Mouse (Mus musculus) neural tube, embryonic 15.5 days (tissue): ENCODE results near the gene Tmem82. TPM values are rescaled to one million over a fixed set of nuclear protein-coding genes. Genes with fewer than 3 reads are reported as not detected.

Experiments
- ATAC-seq: fragments of 200-750 bp; cut with Nextera tagmentation; 2 replicates; pipeline ENCODE4 v1.8.0; 2017; ENCODE audit warnings: mild to moderate bottlenecking, moderate TSS enrichment, moderate library complexity; ENCODE audit not compliant: low FRiP score
- H3K27ac ChIP-seq: fragments of 300-500 bp; sonication (generic); replicated peaks from 2 replicates; pipeline ENCODE4 v1.5.1; 2015; ENCODE audit warnings: mild to moderate bottlenecking, inconsistent platforms
- H3K27me3 ChIP-seq: fragments of 300-500 bp; sonication (generic); replicated peaks from 2 replicates; pipeline ENCODE4 v1.6.1; 2015; ENCODE audit warnings: inconsistent platforms
- H3K36me3 ChIP-seq: fragments of 300-500 bp; sonication (generic); 2 replicates; pipeline ENCODE4 v1.6.1; 2015; ENCODE audit warnings: inconsistent platforms
- H3K4me1 ChIP-seq: fragments of 300-500 bp; sonication (generic); 2 replicates; pipeline ENCODE4 v1.6.1; 2015; ENCODE audit warnings: inconsistent platforms
- H3K4me2 ChIP-seq: fragments of 300-500 bp; sonication (generic); 2 replicates; pipeline ENCODE4 v1.6.1; 2015; ENCODE audit warnings: inconsistent platforms, mild to moderate bottlenecking, moderate library complexity
- H3K4me3 ChIP-seq: fragments of 300-500 bp; sonication (generic); replicated peaks from 2 replicates; pipeline ENCODE4 v1.5.1; 2015; ENCODE audit warnings: mild to moderate bottlenecking, inconsistent platforms
- H3K9ac ChIP-seq: fragments of 300-500 bp; sonication (generic); replicated peaks from 2 replicates; pipeline ENCODE4 v1.6.1; 2015; ENCODE audit warnings: mild to moderate bottlenecking, inconsistent platforms
- H3K9me3 ChIP-seq: fragments of 300-500 bp; sonication (generic); replicated peaks from 2 replicates; pipeline ENCODE4 v1.6.1; 2016; ENCODE audit warnings: inconsistent platforms
- WGBS: fragments of 180-500 bp; shearing (Covaris S2); methylation state at CpG from one replicate; pipeline ENCODE4 v1.1.7; 2015; ENCODE audit warnings: mixed read lengths; 5-methylcytosine and 5-hydroxymethylcytosine counted together
- polyA plus RNA-seq: library from polyadenylated mRNA; unstranded; fragments of >200 nt; fragmentation: Nextera tagmentation; extraction: Ambion mirVana; gene quantifications from 2 replicates; pipeline ENCODE4 v1.2.1, GENCODE M21; 2015

The Tmem82 gene
- polyA plus RNA-seq, 1 experiment from 2014 or later, result 0.18 TPM

DNA sequence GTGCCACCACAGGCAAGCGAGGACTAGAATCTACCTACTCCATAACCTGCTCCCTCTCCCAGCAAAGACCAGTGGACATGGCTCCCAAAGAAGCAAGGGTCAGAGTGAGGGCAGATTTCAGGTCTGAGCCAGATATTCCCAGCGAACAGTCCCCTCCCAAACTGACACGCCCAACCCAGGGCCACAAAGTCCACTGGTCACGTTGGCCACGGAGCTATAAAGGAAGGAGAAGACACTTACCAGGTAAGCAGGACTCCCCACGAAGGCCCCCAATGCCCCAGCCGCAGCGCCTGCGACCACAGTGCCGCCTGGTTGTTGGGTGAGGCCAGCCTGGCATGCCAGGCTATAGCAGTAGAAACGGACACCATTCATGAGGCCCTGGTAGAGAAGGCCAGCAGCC, 4.6 kb upstream of the Tmem82 start:
- Histone ChIP-seq H3K27ac (no peak overlapping the region), H3K4me2 (no peak overlapping the region), H3K4me3 (no peak overlapping the region), H3K9me3 (no peaks in the 10 kb centered on the region), H3K27me3 (no peaks in the 10 kb centered on the region; the same call in 1 of the 2 replicates), H3K9ac (no peak overlapping the region), H3K36me3 (peaks cover 24% of the 10 kb centered on the region), H3K4me1 (peaks cover 6% of the 10 kb centered on the region)
- no peak for ATAC-seq
- WGBS, result 91% methylated on average over 11 of the region's 11 CpGs

- H3K4me1 ChIP-seq, result peaks cover 10% of the 10 kb centered on the region
- H3K27ac ChIP-seq, result no peak overlapping the region
- H3K4me2 ChIP-seq, result no peak overlapping the region
- ATAC-seq, result no peak
- no peak overlapping the region for H3K4me3 ChIP-seq
- peaks cover 19% of the 10 kb centered on the region for H3K36me3 ChIP-seq
- H3K27me3 ChIP-seq, result no peaks in the 10 kb centered on the region; the same call in 1 of the 2 replicates
- no peak overlapping the region for H3K9ac ChIP-seq
- 94% methylated on average over 5 of the region's 5 CpGs for WGBS
- H3K9me3 ChIP-seq, result no peaks in the 10 kb centered on the region
These were observed 4.1 kb upstream of the Tmem82 start for GRCm38 (mm10) chr4:141622580-141622979.

DNA sequence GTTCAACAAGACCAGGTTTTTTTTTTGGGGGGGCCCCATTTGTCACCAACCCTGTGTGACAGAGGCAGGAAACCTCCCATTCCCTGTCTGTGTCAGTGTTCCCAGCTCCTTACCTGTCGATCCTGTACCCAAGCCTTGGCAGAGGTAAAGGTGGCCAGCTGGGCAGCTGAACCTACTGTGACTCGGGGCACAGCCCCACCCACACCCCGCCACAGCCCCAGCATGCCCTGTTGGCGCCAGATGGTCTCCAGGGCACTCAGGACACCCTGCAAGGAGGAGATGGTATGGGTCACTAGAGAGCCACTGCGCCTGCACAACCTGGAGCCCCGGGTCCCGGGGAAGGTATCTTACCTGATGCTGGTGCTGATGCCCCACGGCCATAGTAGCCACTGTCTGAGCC, 3.7 kb upstream of the Tmem82 start:
- Histone ChIP-seq H3K9ac (no peak overlapping the region), H3K27ac (no peak overlapping the region)
- 90% methylated on average over 8 of the region's 8 CpGs for WGBS

DNA sequence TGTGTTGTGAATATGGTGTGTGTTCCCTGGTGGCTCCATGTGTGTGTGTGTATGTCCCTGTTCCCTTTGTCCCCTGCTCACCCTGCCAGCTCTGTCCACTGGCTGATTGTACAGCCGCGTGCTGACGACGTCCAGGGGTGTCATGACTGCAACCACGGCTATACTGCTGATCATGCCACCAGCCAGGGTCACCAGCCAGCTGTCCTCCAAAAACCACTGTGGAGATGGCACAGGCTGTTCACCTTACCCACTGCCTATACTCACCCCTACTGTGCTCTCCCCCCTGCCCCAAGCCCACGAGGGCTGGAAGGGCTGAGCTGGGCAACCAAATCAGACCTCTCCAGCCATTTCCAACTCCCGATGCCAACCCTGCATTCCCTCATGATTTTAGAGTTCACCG, 2.9 kb upstream of the Tmem82 start:
- Histone ChIP-seq H3K9ac (no peak overlapping the region), H3K4me1 (peaks cover 15% of the 10 kb centered on the region), H3K36me3 (peaks cover 10% of the 10 kb centered on the region), H3K27ac (no peak overlapping the region), H3K27me3 (no peaks in the 10 kb centered on the region; the same call in 1 of the 2 replicates), H3K4me3 (no peak overlapping the region), H3K4me2 (no peak overlapping the region), H3K9me3 (no peaks in the 10 kb centered on the region)
- whole genome bisulfite sequencing, result 87% methylated on average over 8 of the region's 8 CpGs
- no peak for ATAC-seq

More for the DNA sequence above, 3.7 kb upstream of the Tmem82 start:
- Histone ChIP-seq H3K36me3 (peaks cover 15% of the 10 kb centered on the region), H3K4me2 (no peak overlapping the region), H3K4me3 (no peak overlapping the region), H3K9me3 (no peaks in the 10 kb centered on the region), H3K27me3 (no peaks in the 10 kb centered on the region; the same call in 1 of the 2 replicates), H3K4me1 (peaks cover 15% of the 10 kb centered on the region)
- ATAC-seq, result no peak

DNA sequence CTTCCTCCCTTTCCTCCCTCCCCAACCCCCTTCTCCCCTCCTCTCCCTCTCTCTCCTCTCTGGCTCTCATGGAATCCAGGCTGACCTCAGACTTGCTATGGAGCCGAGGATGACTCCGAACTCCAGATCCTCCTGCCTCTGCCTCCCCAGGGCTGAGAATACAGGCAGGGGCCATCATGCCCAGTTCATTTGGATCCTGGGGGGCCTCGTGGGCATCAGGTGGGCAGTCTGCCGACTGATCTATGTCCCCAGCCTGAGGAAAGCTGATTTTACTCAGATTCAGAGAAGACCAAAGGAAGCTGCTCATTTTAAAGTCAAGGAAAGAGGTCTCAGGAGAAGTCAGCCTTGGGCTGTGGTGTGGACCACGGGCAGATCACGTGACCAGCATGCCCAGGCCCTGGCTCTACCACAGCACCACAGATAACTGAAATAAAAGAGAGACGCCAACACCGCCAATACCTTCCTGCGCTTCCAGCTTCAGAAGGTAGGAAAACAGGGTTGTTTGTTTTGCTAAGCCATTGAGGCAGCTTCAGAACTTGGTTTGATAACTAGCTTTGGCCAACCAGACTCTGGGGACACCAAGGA, 958 bp upstream of the Tmem82 start:
- no peak for ATAC-seq
- H3K27ac ChIP-seq, result no peak overlapping the region
- no peak overlapping the region for H3K4me2 ChIP-seq
- H3K9ac ChIP-seq, result no peak overlapping the region
- H3K36me3 ChIP-seq, result no peaks in the 10 kb centered on the region
- 87% methylated on average over 9 of the region's 9 CpGs for WGBS
- H3K4me3 ChIP-seq, result no peak overlapping the region
- peaks cover 15% of the 10 kb centered on the region for H3K4me1 ChIP-seq
- H3K9me3 ChIP-seq, result no peaks in the 10 kb centered on the region
- H3K27me3 ChIP-seq, result no peaks in the 10 kb centered on the region; the same call in 1 of the 2 replicates

GRCm38 (mm10) chr4:141617863-141618564, 419 bp downstream of the Tmem82 start:
- H3K9ac ChIP-seq, result peak overlapping the region; percentile 28; the same call in 1 of the 2 replicates
- no peaks in the 10 kb centered on the region for H3K9me3 ChIP-seq
- no peaks in the 10 kb centered on the region; the same call in 1 of the 2 replicates for H3K27me3 ChIP-seq
- peaks cover 12% of the 10 kb centered on the region for H3K4me1 ChIP-seq
- no peak overlapping the region for H3K27ac ChIP-seq
- no peaks in the 10 kb centered on the region for H3K36me3 ChIP-seq
- peak overlapping the region; percentile 48 for H3K4me2 ChIP-seq
- H3K4me3 ChIP-seq, result 0 out of 2 replicates have a peak overlapping the region, but pooled peaks have one; percentile 12
- WGBS, result 14% methylated on average over 22 of the region's 22 CpGs
- no peak; the same call in 1 of the 2 replicates for ATAC-seq

GRCm38 (mm10) chr4:141617299-141617698, 1.1 kb downstream of the Tmem82 start:
- no peaks in the 10 kb centered on the region; the same call in 1 of the 2 replicates for H3K27me3 ChIP-seq
- no peaks in the 10 kb centered on the region for H3K9me3 ChIP-seq
- H3K9ac ChIP-seq, result peak overlapping the region; percentile 28; the same call in 1 of the 2 replicates
- H3K27ac ChIP-seq, result no peak overlapping the region
- H3K4me2 ChIP-seq, result peak overlapping the region; percentile 48
- H3K4me1 ChIP-seq, result peaks cover 12% of the 10 kb centered on the region
- H3K36me3 ChIP-seq, result no peaks in the 10 kb centered on the region
- WGBS, result 5% methylated on average over 20 of the region's 20 CpGs
- H3K4me3 ChIP-seq, result 0 out of 2 replicates have a peak overlapping the region, but pooled peaks have one; percentile 12
- no peak for ATAC-seq

DNA sequence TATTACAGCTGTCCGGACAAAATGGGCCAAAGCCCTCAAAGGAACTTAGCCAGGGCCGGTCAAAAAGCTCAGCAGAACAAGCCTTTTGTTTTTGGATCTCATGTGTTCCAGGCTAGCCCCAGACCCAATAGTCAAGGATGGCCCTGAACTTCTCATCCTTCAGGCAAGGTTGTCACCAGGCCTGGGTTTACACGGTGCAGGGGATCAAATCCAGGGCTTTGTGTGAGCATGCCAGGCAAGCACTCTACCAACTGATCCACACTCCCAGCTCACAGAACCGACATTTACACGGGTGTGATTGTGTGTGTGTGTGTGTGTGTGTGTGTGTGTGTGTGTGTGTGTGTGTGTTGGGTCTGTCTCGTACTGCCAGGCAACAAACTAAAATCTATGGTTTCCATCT, 1.6 kb downstream of the Tmem82 start:
- H3K4me1 ChIP-seq, result peaks cover 12% of the 10 kb centered on the region
- H3K27me3 ChIP-seq, result no peaks in the 10 kb centered on the region; the same call in 1 of the 2 replicates
- no peak overlapping the region for H3K4me2 ChIP-seq
- H3K4me3 ChIP-seq, result no peak overlapping the region
- H3K36me3 ChIP-seq, result no peaks in the 10 kb centered on the region
- H3K27ac ChIP-seq, result no peak overlapping the region
- ATAC-seq, result no peak
- 76% methylated on average over 6 of the region's 6 CpGs for WGBS
- no peak overlapping the region for H3K9ac ChIP-seq
- no peaks in the 10 kb centered on the region for H3K9me3 ChIP-seq

GRCm38 (mm10) chr4:141614946-141615345, 3.5 kb downstream of the Tmem82 start:
- 81% methylated on average over 14 of the region's 14 CpGs for WGBS
- Histone ChIP-seq H3K9ac (no peak overlapping the region), H3K9me3 (no peaks in the 10 kb centered on the region), H3K27ac (no peak overlapping the region), H3K4me1 (peaks cover 12% of the 10 kb centered on the region), H3K4me2 (no peak overlapping the region), H3K36me3 (no peaks in the 10 kb centered on the region), H3K27me3 (no peaks in the 10 kb centered on the region; the same call in 1 of the 2 replicates), H3K4me3 (no peak overlapping the region)
- no peak for ATAC-seq

DNA sequence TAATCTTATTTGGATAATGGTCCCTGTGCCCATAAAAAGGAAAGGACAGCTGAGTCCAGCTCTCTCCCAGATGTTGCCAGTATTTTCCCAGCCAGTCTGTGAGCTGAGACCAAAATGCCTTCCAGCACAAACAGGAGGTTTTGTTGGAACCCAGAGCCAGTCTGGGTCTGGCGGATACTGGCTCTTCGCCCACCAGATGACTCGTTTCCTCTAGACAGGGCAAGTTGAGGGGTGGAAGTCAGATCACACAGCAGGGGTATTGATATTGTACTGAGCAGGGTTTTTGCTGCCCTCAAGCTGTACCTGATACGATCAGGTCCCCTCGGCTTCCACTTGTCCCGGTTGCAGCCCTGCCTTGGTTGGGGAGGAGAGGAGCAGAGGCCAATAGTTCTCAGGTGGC, 8.9 kb downstream of the Tmem82 start:
- H3K36me3 ChIP-seq, result no peaks in the 10 kb centered on the region
- no peaks in the 10 kb centered on the region for H3K4me1 ChIP-seq
- H3K27ac ChIP-seq, result no peak overlapping the region
- no peak overlapping the region for H3K9ac ChIP-seq
- no peak overlapping the region for H3K4me3 ChIP-seq
- no peak for ATAC-seq
- 78% methylated on average over 6 of the region's 6 CpGs for WGBS
- no peaks in the 10 kb centered on the region for H3K27me3 ChIP-seq
- no peak overlapping the region for H3K4me2 ChIP-seq
- no peaks in the 10 kb centered on the region for H3K9me3 ChIP-seq

DNA sequence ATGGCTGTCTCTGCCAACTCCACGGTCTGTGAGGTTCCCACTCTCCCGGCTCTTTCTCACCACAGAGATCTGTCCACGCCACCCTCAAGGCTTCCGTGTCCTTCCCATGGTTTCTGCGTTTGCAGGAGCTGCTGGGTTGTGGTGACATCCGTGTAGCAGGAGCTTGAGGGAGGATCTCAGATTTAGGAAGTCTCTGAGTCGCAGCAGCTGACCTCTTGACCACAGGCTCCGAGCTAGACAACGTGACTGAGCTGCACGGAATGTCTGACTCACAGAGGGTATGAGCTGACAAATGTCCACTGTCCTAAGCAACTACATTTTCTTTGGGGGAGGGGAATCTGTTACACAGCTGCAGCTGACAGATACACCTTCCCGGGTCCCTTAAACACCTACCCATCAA, 12.6 kb downstream of the Tmem82 start, which contains the start of gene Fblim1:
TSS of gene Fblim1 (minus strand) at position 236 of the 400 bp plus-strand sequence.
- Histone ChIP-seq H3K4me2 (no peak within 1 kb of the TSS), H3K36me3 (no peaks in the 10 kb centered on the region), H3K9me3 (no peaks in the 10 kb centered on the region), H3K9ac (no peak within 1 kb of the TSS), H3K4me1 (no peaks in the 10 kb centered on the region), H3K4me3 (no peak within 1 kb of the TSS), H3K27me3 (no peaks in the 10 kb centered on the region), H3K27ac (no peak within 1 kb of the TSS)
- no peak for ATAC-seq
- WGBS, result 90% methylated on average over 11 of the region's 11 CpGs

GRCm38 (mm10) chr4:141605421-141605820, 13.0 kb downstream of the Tmem82 start:
- Histone ChIP-seq H3K4me1 (peaks cover 2% of the 10 kb centered on the region; the same call in 1 of the 2 replicates), H3K4me3 (no peak overlapping the region), H3K27ac (no peak overlapping the region), H3K4me2 (no peak overlapping the region), H3K9me3 (no peaks in the 10 kb centered on the region), H3K27me3 (no peaks in the 10 kb centered on the region), H3K9ac (no peak overlapping the region), H3K36me3 (no peaks in the 10 kb centered on the region)
- ATAC-seq, result no peak
- WGBS, result 84% methylated on average over 5 of the region's 5 CpGs
